23 mouse cellular contexts compared by ENCODE assay signal in genomic region chr15:10654696-10655095, GRCm38 (mm10). TPM values are rescaled to one million over a fixed set of nuclear protein-coding genes. Genes with fewer than 3 reads are reported as not detected.
DNase-seq lines count a peak whose midpoint lies in the region; ATAC-seq and TF ChIP-seq lines count a peak whose summit lies in the region.
"Had no signal": no experiment of that assay in that cellular context is flagged by ENCODE, and none has a peak within 500 bp of the region (broad histone marks: within the 10 kb centered on the region; RNA-seq: fewer than 3 reads in every experiment).

No protein-coding gene starts in this region.

- 77% methylated on average over 1 of the region's 1 CpGs for WGBS in hindbrain, embryonic 10.5 days
- 40% methylated on average over 1 of the region's 1 CpGs for WGBS in hindbrain, postnatal 0 days
- 14% methylated on average over 1 of the region's 1 CpGs for WGBS in forebrain, embryonic 16.5 days
- WGBS in midbrain, embryonic 13.5 days, result 76% methylated on average over 1 of the region's 1 CpGs
- WGBS in stomach, postnatal 0 days, result 75% methylated on average over 1 of the region's 1 CpGs

- no peak for TF ChIP-seq EP300 in stomach, postnatal 0 days (optimal IDR thresholded peaks at IDR 0.05)

- TF ChIP-seq CTCF in hindbrain, postnatal 0 days (IDR thresholded peaks at IDR 0.05; ENCODE audit: low read depth), result no peak
- no peak for TF ChIP-seq CTCF in brain, embryonic 14.5 days (IDR thresholded peaks at IDR 0.05; ENCODE audit: borderline replicate concordance, extremely low read depth, insufficient read depth, insufficient read length)
- TF ChIP-seq CTCF in stomach, postnatal 0 days (IDR thresholded peaks at IDR 0.05; ENCODE audit: low read depth), result no peak

- ATAC-seq in hindbrain, postnatal 0 days, result no peak; the same call in 1 of the 2 replicates
- ATAC-seq in forebrain, embryonic 16.5 days, result peak; percentile 37
- peak; percentile 35 for ATAC-seq in midbrain, embryonic 13.5 days
- no peak for ATAC-seq in stomach, postnatal 0 days (ENCODE audit: low FRiP score, low TSS enrichment)
- ATAC-seq: intestine, embryonic 16.5 days had no signal

- peak overlapping the region; percentile 12; the same call in 1 of the 2 replicates for H3K27ac ChIP-seq in hindbrain, embryonic 10.5 days
- no peak overlapping the region for H3K27ac ChIP-seq in hindbrain, postnatal 0 days
- H3K27ac ChIP-seq in forebrain, embryonic 16.5 days (ENCODE audit: low read length), result peak overlapping the region; percentile 25; the same call in 1 of the 2 replicates
- no peak overlapping the region for H3K27ac ChIP-seq in midbrain, embryonic 13.5 days
- no peak overlapping the region for H3K27ac ChIP-seq in stomach, postnatal 0 days (replicated peaks)
- H3K27ac ChIP-seq: embryonic facial prominence, embryonic 15.5 days; heart, embryonic 10.5 days; limb, embryonic 12.5 days; neural tube, embryonic 13.5 days had no signal

- H3K9ac ChIP-seq in hindbrain, postnatal 0 days (replicated peaks; ENCODE audit: low read length), result no peak overlapping the region
- no peak overlapping the region for H3K9ac ChIP-seq in forebrain, embryonic 16.5 days (replicated peaks; ENCODE audit: low read depth, low read length)
- no peak overlapping the region for H3K9ac ChIP-seq in midbrain, embryonic 13.5 days (replicated peaks)
- H3K9ac ChIP-seq in stomach, postnatal 0 days (ENCODE audit: low read length), result no peak overlapping the region
- H3K9ac ChIP-seq: embryonic facial prominence, embryonic 15.5 days; limb, embryonic 12.5 days; neural tube, embryonic 13.5 days had no signal

- no peak overlapping the region for H3K4me3 ChIP-seq in hindbrain, embryonic 10.5 days
- no peak overlapping the region for H3K4me3 ChIP-seq in hindbrain, postnatal 0 days (ENCODE audit: low read length)
- H3K4me3 ChIP-seq in forebrain, embryonic 16.5 days (replicated peaks; ENCODE audit: low read length), result no peak overlapping the region
- H3K4me3 ChIP-seq in midbrain, embryonic 13.5 days (replicated peaks), result no peak overlapping the region
- no peak overlapping the region for H3K4me3 ChIP-seq in stomach, postnatal 0 days (ENCODE audit: low read depth, low read length)
- H3K4me3 ChIP-seq: embryonic facial prominence, embryonic 15.5 days; heart, embryonic 10.5 days; limb, embryonic 12.5 days; neural tube, embryonic 13.5 days had no signal

- DNase-seq in hindbrain, embryonic 10.5 days (ENCODE audit: low spot score), result no peak
- DNase-seq in hindbrain, postnatal 0 days (ENCODE audit: low spot score), result no peak
- DNase-seq in brain, embryonic 14.5 days (ENCODE audit: low read depth), result peak; percentile 63
- DNase-seq in thymus, postnatal 25 days, result no peak
- no peak for DNase-seq in stomach, postnatal 0 days (ENCODE audit: low spot score)
- DNase-seq in spleen, adult 18-20 months, result no peak
- DNase-seq: adrenal gland, postnatal 25 days; cerebellum, adult 9-10 months; gastrocnemius, postnatal 10 days; kidney, adult 9 months; kidney, postnatal 25 days; lung, adult 18-20 months; lung, postnatal 10 days; right cerebral cortex, adult 18-20 months; right cerebral cortex, postnatal 4 days had no signal

- H3K27me3 ChIP-seq in hindbrain, embryonic 10.5 days (ENCODE audit: insufficient read depth, poor library complexity, severe bottlenecking), result no peaks in the 10 kb centered on the region
- no peaks in the 10 kb centered on the region for H3K27me3 ChIP-seq in hindbrain, postnatal 0 days (ENCODE audit: insufficient read depth, low read length)
- H3K27me3 ChIP-seq in forebrain, embryonic 16.5 days (replicated peaks; ENCODE audit: control insufficient read depth, insufficient read depth, low read length), result no peaks in the 10 kb centered on the region
- no peaks in the 10 kb centered on the region for H3K27me3 ChIP-seq in midbrain, embryonic 13.5 days
- H3K27me3 ChIP-seq in stomach, postnatal 0 days (ENCODE audit: control insufficient read depth, insufficient read depth, low read length), result no peaks in the 10 kb centered on the region
- H3K27me3 ChIP-seq: embryonic facial prominence, embryonic 15.5 days; limb, embryonic 12.5 days; neural tube, embryonic 13.5 days had no signal

- peaks cover 28% of the 10 kb centered on the region for H3K36me3 ChIP-seq in hindbrain, embryonic 10.5 days
- H3K36me3 ChIP-seq in hindbrain, postnatal 0 days (ENCODE audit: insufficient read depth, low read length), result no peaks in the 10 kb centered on the region
- H3K36me3 ChIP-seq in forebrain, embryonic 16.5 days (ENCODE audit: control insufficient read depth, insufficient read depth), result 0 out of 2 replicates have a peak, but pooled peaks cover 3% of the 10 kb centered on the region
- H3K36me3 ChIP-seq in midbrain, embryonic 13.5 days, result no peaks in the 10 kb centered on the region
- no peaks in the 10 kb centered on the region for H3K36me3 ChIP-seq in stomach, postnatal 0 days (ENCODE audit: control insufficient read depth, insufficient read depth, low read length)
- H3K36me3 ChIP-seq: embryonic facial prominence, embryonic 15.5 days; heart, embryonic 10.5 days; neural tube, embryonic 13.5 days had no signal

- 0 out of 2 replicates have a peak, but pooled peaks cover 2% of the 10 kb centered on the region for H3K9me3 ChIP-seq in hindbrain, embryonic 10.5 days
- no peaks in the 10 kb centered on the region for H3K9me3 ChIP-seq in hindbrain, postnatal 0 days (ENCODE audit: low read length)
- H3K9me3 ChIP-seq in forebrain, embryonic 16.5 days (ENCODE audit: control insufficient read depth, low read length), result no peaks in the 10 kb centered on the region
- no peaks in the 10 kb centered on the region for H3K9me3 ChIP-seq in midbrain, embryonic 13.5 days
- H3K9me3 ChIP-seq in stomach, postnatal 0 days (ENCODE audit: control insufficient read depth, low read length), result no peaks in the 10 kb centered on the region
- H3K9me3 ChIP-seq: embryonic facial prominence, embryonic 15.5 days; heart, embryonic 10.5 days; limb, embryonic 12.5 days; neural tube, embryonic 13.5 days had no signal

- H3K4me1 ChIP-seq in hindbrain, embryonic 10.5 days (replicated peaks), result peaks cover 28% of the 10 kb centered on the region
- 0 out of 2 replicates have a peak, but pooled peaks cover 3% of the 10 kb centered on the region for H3K4me1 ChIP-seq in hindbrain, postnatal 0 days (ENCODE audit: insufficient read depth, low read length)
- H3K4me1 ChIP-seq in forebrain, embryonic 16.5 days (replicated peaks; ENCODE audit: control insufficient read depth, insufficient read depth, low read length), result peaks cover 10% of the 10 kb centered on the region
- H3K4me1 ChIP-seq in midbrain, embryonic 13.5 days (replicated peaks), result peaks cover 15% of the 10 kb centered on the region; the same call in 1 of the 2 replicates
- no peaks in the 10 kb centered on the region for H3K4me1 ChIP-seq in stomach, postnatal 0 days (replicated peaks; ENCODE audit: control insufficient read depth, insufficient read depth)

- H3K4me2 ChIP-seq in hindbrain, postnatal 0 days (ENCODE audit: low read depth, low read length), result no peak overlapping the region
- no peak overlapping the region for H3K4me2 ChIP-seq in forebrain, embryonic 16.5 days (ENCODE audit: low read length)
- no peak overlapping the region for H3K4me2 ChIP-seq in midbrain, embryonic 13.5 days (replicated peaks)
- no peak overlapping the region for H3K4me2 ChIP-seq in stomach, postnatal 0 days (replicated peaks; ENCODE audit: low read depth)
- H3K4me2 ChIP-seq: embryonic facial prominence, embryonic 15.5 days; limb, embryonic 12.5 days; liver, embryonic 11.5 days; neural tube, embryonic 13.5 days had no signal

- TF ChIP-seq POLR2A in brain, embryonic 14.5 days (IDR thresholded peaks at IDR 0.05; ENCODE audit: borderline replicate concordance, extremely low read depth, insufficient read depth, insufficient read length, poor library complexity, severe bottlenecking), result no peak

RNA-seq across cellular contexts. Expression of gene Rai14, which starts 59.7 kb away (rescaled TPM):
- polyA plus RNA-seq in hindbrain, embryonic 10.5 days (2016; fragmentation: Nextera tagmentation; extraction: Ambion mirVana), result 72.2 and 77.9 TPM in 2 replicates
- 9.0 and 11.0 TPM in 2 replicates for total RNA-seq in hindbrain, postnatal 0 days (2014; rRNA removed)
- 5.1 and 5.7 TPM in 2 replicates for polyA plus RNA-seq in hindbrain, postnatal 0 days (2015; fragmentation: Nextera tagmentation; extraction: Ambion mirVana)
- polyA plus RNA-seq in brain, embryonic 14.5 days (2012; rRNA removed), result 13.6 and 18.9 TPM in 2 replicates
- polyA plus RNA-seq in forebrain, embryonic 16.5 days (2015; fragmentation: Nextera tagmentation; extraction: Ambion mirVana), result 33.3 and 40.0 TPM in 2 replicates
- polyA plus RNA-seq in midbrain, embryonic 13.5 days (2015; fragmentation: Nextera tagmentation; extraction: Ambion mirVana), result 30.1 and 34.2 TPM in 2 replicates
- polyA plus RNA-seq in stomach, postnatal 0 days (2015; fragmentation: Nextera tagmentation; extraction: Ambion mirVana), result 8.0 and 8.7 TPM in 2 replicates

Comparison
In these comparisons a context has a peak if more than half of its experiments do, and no peak if none do; other contexts are left out.
1. H3K27ac ChIP-seq: peak in hindbrain, embryonic 10.5 days (single experiment) and forebrain, embryonic 16.5 days (single experiment); none in hindbrain, postnatal 0 days (single experiment), midbrain, embryonic 13.5 days (single experiment) and stomach, postnatal 0 days (single experiment).
2. ATAC-seq: peak in forebrain, embryonic 16.5 days (single experiment) and midbrain, embryonic 13.5 days (single experiment); none in hindbrain, postnatal 0 days (single experiment) and stomach, postnatal 0 days (single experiment).